Mouse (Mus musculus) cerebellum, adult 2 months (tissue): ENCODE measurements around the gene Pcgf1. TPM values are rescaled to one million over a fixed set of nuclear protein-coding genes. Genes with fewer than 3 reads are reported as not detected.

Experiments used
- DNase-seq, 2 experiments: peaks; one replicate each; pipeline ENCODE4 v3.0.0; 2021
- H3K27ac ChIP-seq: fragments of 200-500 bp; 2 replicates; pipeline ENCODE4 v1.5.1; 2012; ENCODE audit warnings: low read length, control low read depth, inconsistent platforms; ENCODE audit not compliant: insufficient read depth
- H3K27me3 ChIP-seq: fragments of 200-500 bp; 2 replicates; pipeline ENCODE4 v1.6.1; 2012; ENCODE audit warnings: inconsistent platforms, mild to moderate bottlenecking, low read length, moderate library complexity; ENCODE audit not compliant: control insufficient read depth, insufficient read depth
- H3K4me1 ChIP-seq: fragments of 200-500 bp; 2 replicates; pipeline ENCODE4 v1.6.1; 2011; ENCODE audit warnings: low read length; ENCODE audit not compliant: control insufficient read depth, insufficient read depth
- H3K4me3 ChIP-seq: fragments of 200-500 bp; replicated peaks from 2 replicates; pipeline ENCODE3; 2011; ENCODE audit warnings: mild to moderate bottlenecking, low read depth, low read length, control low read depth; ENCODE audit not compliant: insufficient read depth
- CTCF ChIP-seq: fragments of 200-500 bp; IDR thresholded peaks from 2 replicates; pipeline ENCODE4 v1.5.1; 2011; ENCODE audit warnings: low read depth, mild to moderate bottlenecking, control low read depth, low read length, moderate library complexity, borderline replicate concordance; ENCODE audit not compliant: insufficient read depth
- POLR2A ChIP-seq: fragments of 200-500 bp; IDR thresholded peaks from 2 replicates; pipeline ENCODE4 v1.6.1; 2011; ENCODE audit warnings: low read length, control low read depth, borderline replicate concordance; ENCODE audit not compliant: insufficient read depth
- WGBS: fragments of 180-500 bp; shearing (Covaris S2); methylation state at CpG from one replicate; pipeline ENCODE4 v1.1.7; 2018; 5-methylcytosine and 5-hydroxymethylcytosine counted together
- polyA plus RNA-seq: library from polyadenylated mRNA; depleted of rRNA; stranded (reverse); fragments of >200 nt; gene quantifications from 2 replicates; pipeline ENCODE4 v1.2.3, GENCODE M21; 2012

Pcgf1 gene
- polyA plus RNA-seq, 1 experiment = 57.5 TPM

- TF ChIP-seq POLR2A (no peak), CTCF (no peak)
- no peak overlapping the region for H3K4me3 ChIP-seq
- no peak for DNase-seq
- no peaks in the 10 kb centered on the region for H3K4me1 ChIP-seq
- H3K27ac ChIP-seq = no peak overlapping the region
- H3K27me3 ChIP-seq = no peaks in the 10 kb centered on the region; the same call in 1 of the 2 replicates
- WGBS = 32% methylated on average over 6 of the region's 6 CpGs
These were observed 14.9 kb downstream of the Pcgf1 start for GRCm38 (mm10) chr6:83092416-83093127.

- Histone ChIP-seq H3K4me1 (no peaks in the 10 kb centered on the region), H3K27me3 (no peaks in the 10 kb centered on the region), H3K4me3 (no peak overlapping the region), H3K27ac (no peak overlapping the region)
- WGBS = 42% methylated on average over 6 of the region's 6 CpGs
- TF ChIP-seq POLR2A = no peak
- TF ChIP-seq CTCF = no peak
- DNase-seq = no peak
These were observed 18.3 kb downstream of the Pcgf1 start for GRCm38 (mm10) chr6:83095968-83096367.

GRCm38 (mm10) chr6:83098411-83098810 is 20.7 kb downstream of the Pcgf1 start:
- Histone ChIP-seq H3K27ac (no peak overlapping the region), H3K4me1 (peaks cover 11% of the 10 kb centered on the region), H3K27me3 (no peaks in the 10 kb centered on the region), H3K4me3 (no peak overlapping the region)
- no peak for DNase-seq
- TF ChIP-seq CTCF = no peak
- TF ChIP-seq POLR2A = no peak
- WGBS = 75% methylated on average over 2 of the region's 2 CpGs

GRCm38 (mm10) chr6:83101316-83101687 is 23.6 kb downstream of the Pcgf1 start, which contains the start of the genes Ccdc142 and Gm42688:
Ccdc142 (plus strand) TSS chr6:83101601.
Gm42688 (plus strand) TSS chr6:83101617.
- TF ChIP-seq POLR2A (peak; percentile 77), CTCF (peak; percentile 62)
- Histone ChIP-seq H3K4me3 (peak within 1 kb of the TSS; percentile 78), H3K27me3 (no peaks in the 10 kb centered on the region), H3K4me1 (peaks cover 14% of the 10 kb centered on the region), H3K27ac (peak within 1 kb of the TSS; percentile 63)
- DNase-seq = peak; percentile 92 to 94
- WGBS = under 1% methylated on average over 25 of the region's 25 CpGs

- TF ChIP-seq POLR2A (0 out of 2 replicates have a peak, but pooled peaks have one; percentile 9), CTCF (no peak; the same call in 1 of the 2 replicates)
- Histone ChIP-seq H3K4me1 (peaks cover 14% of the 10 kb centered on the region), H3K4me3 (peak overlapping the region; percentile 78), H3K27me3 (no peaks in the 10 kb centered on the region), H3K27ac (peak overlapping the region; percentile 63)
- peak; percentile 58 to 60 for DNase-seq
- under 1% methylated on average over 74 of the region's 74 CpGs for WGBS
These were observed 24.3 kb downstream of the Pcgf1 start for GRCm38 (mm10) chr6:83101688-83102556.

GRCm38 (mm10) chr6:83103130-83103650 is 25.5 kb downstream of the Pcgf1 start:
- peaks cover 20% of the 10 kb centered on the region for H3K4me1 ChIP-seq
- TF ChIP-seq CTCF (no peak), POLR2A (no peak)
- H3K27me3 ChIP-seq = no peaks in the 10 kb centered on the region
- no peak for DNase-seq
- no peak overlapping the region for H3K4me3 ChIP-seq
- no peak overlapping the region for H3K27ac ChIP-seq
- 54% methylated on average over 11 of the region's 11 CpGs for WGBS

- H3K27me3 ChIP-seq = no peaks in the 10 kb centered on the region
- H3K4me1 ChIP-seq = peaks cover 20% of the 10 kb centered on the region
- H3K27ac ChIP-seq = no peak overlapping the region
- WGBS = 31% methylated on average over 4 of the region's 4 CpGs
- no peak for DNase-seq
- TF ChIP-seq POLR2A = no peak
- no peak for TF ChIP-seq CTCF
- H3K4me3 ChIP-seq = no peak overlapping the region
These were observed 26.5 kb downstream of the Pcgf1 start for GRCm38 (mm10) chr6:83104158-83104557.
